Mouse (Mus musculus) stomach, postnatal 0 days (tissue): ENCODE data around the gene Sat2.

Source experiments
- CTCF ChIP-seq: IDR thresholded peaks from 2 replicates; pipeline ENCODE4 v1.5.1; 2016; ENCODE audit warnings: antibody characterized with exemption, low read depth, mild to moderate bottlenecking, moderate library complexity
- EP300 ChIP-seq: optimal IDR thresholded peaks from 2 replicates; pipeline ENCODE3; 2016; ENCODE audit warnings: antibody characterized with exemption

DNA sequence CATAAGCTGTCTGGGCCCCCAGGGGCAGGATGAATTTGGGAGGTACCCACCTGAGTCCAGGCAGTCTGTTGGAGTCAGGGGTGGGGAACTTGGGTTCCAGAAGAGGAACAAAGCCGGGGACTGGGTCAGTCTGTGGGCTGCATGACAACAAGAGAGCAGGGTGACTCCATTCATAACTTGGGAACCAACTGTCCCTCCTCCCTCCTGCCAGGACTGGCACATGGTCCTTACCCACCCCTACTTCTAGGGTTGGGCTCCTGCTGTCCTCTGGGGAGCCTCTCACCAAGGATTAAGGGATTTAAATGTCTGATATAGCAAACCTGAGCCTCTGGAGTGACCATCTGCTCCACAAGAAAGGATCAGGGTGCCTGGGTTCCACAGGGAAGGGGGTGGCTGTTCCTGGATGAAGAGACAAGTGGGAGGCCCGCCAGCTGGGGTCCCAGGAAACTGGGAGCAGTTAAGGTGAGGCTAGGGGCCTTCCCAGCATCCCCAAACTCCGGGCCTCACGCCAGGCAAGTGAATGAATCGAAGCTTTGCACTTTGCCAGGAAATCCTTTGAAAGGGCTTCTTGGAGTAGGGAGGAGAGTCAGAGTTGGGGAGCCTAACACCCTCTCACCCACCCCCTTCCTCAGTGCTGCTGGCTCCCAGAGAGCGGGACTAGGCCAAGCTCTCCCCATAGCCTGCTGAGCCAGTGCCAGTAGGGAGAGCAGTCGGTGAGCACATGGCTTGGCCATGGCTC, 29.8 kb upstream of the Sat2 start:
- TF ChIP-seq CTCF (no peak), EP300 (no peak)
